Mouse (Mus musculus): ENCODE measurements around the gene Ubr3.
A peak's percentile ranks its signal among the peaks of the same experiment; 100 is the strongest.

Ubr3 gene

DNA sequence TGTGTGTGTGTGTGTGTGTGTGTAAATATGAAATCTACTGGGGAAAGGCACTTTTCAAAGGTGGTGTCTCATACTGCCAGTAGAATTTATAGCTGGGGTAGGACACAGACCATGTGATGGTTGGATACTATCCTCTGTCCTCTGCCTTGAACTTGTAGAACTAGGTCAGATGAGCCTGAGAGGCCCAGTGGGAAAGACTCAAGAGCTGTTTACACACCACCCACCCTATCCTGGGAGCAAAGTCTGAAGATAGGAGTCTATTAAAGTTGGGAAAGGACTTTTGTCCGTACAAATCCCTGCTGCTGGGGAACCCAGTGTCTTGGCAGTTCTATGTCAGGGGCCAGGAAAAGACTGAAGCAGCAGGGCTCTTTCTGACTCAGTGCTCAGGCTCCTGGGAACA lies 138.3 kb downstream of the Ubr3 start:
- DNase-seq: no peak

DNA sequence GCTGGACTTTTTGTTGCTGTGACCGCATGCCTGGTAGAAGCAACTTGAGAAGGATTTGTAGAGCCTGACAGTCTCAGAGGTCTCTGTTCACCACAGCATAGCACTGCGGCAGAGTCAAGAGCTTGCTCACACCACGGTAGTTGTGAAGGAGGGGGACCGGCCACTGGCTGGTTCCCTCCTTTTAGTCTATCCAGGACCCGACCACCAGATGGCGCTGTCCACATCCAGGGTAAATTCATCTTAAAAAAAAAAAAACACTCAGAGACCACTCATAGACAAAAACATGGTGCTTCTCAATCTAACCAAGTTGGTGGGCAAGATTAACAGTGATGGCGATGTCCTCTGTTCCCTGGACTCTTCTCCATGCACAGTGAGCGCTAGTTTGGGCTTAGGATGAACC lies 140.2 kb downstream of the Ubr3 start:
- DNase-seq: no peak

DNA sequence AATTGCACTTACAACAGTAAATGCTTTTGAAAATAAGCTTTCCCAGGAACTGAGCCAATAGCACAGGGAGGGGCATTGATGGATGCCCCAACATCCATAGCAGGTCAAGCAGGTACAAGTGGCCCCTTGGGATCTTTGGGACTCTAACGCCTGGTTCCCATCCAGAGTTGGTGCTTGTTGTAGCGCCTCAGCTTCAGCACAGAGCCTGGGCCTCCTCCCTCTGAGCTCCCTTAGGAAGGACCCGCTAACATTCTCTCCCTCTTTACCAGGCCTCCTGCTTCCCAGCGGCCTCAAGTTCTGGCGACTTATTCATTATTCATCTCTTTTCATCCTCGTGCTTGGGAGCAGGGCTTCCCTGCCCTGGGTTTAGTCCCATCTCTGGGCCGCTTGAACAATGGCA lies 141.7 kb downstream of the Ubr3 start, which contains the start of gene Myo3b:
Gene Myo3b, plus strand, starts transcription at position 375 of the 400 bp plus-strand sequence.
- no peak for DNase-seq

DNA sequence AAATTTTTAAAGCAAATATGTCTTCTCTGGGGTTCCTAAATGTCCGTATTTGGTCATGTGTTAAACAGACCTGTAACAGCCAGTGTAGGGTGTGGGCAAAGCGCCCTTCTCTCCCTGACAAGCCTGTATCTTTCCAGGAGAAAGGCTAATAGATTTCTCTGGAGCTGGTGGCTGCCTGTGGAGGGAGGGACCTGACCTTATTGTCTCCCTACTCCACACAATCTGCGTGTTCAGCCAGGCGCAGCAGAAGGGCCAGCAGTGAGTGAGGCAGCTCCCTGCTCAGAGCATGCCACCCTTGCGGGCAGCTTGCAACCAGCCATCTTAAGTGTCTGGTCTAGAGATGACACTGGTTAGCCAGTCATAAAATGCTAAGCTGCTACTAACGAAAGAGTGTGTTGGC lies 147.4 kb downstream of the Ubr3 start:
- no peak for DNase-seq

DNA sequence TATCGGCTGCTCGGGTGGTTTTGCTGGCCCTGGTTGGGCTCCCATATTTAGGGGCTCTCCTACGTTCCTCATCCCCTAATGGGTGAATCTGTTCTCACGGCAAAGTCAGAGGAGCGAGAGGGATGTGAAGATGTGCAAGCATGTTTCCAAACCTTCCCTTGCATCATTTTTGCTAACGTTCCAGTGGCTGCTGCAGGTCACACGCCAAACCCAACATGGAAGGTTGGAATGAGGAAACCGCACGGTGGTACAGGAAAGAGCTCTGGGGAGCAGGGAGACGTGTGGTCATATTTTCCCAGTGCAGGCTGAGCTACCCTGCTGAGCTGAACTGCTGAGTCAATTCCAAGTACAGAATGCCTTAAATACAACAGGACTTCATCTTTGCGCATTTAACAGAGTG lies 150.8 kb downstream of the Ubr3 start:
- DNase-seq: no peak

DNA sequence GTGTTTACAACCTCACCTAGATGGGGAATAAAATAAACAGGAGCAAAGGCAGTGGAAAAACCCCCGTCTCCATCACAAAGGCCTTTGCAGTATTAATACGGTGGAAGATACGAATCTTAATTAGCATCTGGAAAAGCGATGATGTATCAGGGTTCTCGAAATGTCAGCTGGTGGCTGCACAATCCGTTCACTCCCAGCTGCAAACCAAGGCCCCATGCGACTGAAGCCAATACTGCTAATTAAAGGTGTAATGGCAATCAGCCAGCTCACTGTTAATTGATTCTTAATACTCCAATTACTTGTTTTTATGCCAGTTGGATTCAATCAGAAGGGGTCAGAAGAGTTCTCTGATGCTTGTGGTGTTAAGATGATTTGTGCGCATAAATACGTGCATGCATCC lies 156.8 kb downstream of the Ubr3 start:
- DNase-seq: no peak

DNA sequence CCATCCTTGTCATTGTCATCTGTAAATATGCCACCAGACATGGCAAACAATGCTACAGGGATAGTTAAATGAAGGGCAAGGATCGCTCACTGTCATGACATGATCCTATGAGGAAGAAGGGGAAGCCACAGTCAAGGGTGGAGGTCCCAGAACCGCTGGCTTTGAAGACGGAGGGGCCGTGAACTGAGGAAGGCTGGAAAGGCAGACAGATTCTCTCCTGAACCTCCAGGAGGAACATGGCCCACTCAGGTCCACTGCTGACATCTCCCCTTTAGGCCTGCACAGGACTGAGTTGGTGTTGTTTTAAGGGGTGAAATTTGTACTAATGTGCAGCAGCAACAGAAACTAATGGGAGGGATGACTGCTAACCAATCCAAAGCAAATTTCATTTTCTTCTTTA lies 161.2 kb downstream of the Ubr3 start:
- DNase-seq: no peak

DNA sequence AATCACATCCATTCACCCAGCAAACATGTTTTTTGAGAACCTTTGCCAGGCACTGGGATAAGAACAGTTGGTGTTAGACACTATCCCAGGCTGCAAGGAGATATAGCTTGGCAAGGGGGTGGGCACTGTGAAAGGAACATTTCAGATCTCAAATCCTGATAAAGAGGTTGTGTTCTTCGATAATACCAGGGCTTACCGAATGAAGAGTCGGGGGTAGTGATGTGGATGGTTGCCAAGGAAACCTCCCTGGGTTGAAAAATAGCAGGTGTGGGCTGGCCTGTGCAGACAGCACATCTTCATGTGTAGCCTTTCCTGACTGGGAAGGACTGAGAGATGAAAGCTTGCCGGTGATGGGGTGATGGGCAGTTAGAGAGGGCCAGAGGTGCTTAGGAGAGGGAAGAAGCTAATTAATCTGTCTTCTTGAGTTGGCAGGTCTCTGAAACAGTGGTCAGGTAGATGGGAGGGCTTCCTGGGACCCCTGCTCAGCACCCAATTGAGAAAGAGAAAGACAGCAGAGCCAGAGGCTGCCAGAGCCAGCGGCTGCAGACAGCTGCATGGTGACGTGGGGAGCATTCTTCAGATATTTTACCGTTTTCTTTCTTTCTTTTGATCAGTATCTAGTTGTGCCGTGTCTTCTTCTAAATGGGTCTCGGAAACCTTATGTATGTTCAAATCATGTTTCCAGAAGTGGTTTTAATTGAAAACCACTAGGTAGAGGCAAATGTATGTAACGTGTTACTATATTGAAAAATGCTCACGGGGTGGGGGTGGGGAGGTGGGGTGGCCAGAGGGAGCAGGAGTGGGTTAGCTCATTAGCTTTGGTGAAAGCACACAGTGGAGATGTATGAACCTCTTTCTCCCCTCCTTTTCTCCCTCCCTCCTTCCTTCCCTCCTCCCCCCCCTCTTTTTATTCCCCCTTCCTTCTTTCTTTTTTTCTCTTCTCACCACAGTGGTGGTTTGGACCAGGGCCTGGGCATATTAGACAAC lies 163.6 kb downstream of the Ubr3 start:
- no peak for DNase-seq

DNA sequence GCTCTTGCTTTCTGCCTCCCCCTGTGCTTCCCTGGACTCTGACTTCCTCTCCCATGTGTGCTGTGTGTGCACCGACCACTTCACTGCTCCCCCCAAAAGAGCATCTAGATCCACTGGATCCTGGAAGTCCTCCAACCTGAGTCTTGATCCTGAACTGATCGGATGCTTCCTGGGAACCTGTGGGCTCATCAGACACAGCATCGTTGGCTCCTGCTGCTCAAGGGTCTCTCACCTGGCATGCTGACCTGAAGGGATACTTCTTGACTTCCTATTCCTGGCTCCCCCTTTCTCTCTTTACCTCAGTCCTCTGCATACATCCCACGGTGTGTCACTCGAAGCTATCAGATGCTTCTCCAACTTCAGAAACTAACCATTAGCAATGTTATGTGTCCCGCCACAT lies 168.1 kb downstream of the Ubr3 start:
- no peak for DNase-seq

DNA sequence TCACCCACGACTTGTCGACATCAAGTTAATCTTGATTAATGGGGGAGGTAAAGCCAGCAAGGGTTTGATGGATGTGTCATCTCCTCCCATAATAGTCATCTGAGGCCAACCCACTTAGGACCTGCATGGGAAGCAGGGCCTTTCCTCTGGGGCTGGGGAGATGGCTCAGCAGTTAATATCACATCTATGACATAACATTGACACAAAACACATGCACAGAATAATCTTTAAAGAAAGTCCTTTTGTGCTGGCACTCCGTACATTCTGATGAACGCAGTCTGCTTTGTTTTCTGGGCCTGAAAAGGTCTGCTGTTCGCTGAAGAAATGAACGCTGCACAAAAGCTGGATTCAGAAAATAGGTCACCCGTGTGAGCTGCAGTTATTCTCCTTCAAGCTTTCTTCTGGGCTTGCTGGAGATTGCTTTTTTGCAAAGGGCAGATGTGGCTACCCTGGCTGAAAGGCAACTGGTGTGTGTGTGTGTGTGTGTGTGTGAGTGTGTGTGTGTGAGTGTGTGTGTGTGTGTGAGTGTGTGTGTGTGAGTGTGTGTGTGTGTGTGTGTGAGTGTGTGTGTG lies 168.8 kb downstream of the Ubr3 start:
- DNase-seq: no peak

DNA sequence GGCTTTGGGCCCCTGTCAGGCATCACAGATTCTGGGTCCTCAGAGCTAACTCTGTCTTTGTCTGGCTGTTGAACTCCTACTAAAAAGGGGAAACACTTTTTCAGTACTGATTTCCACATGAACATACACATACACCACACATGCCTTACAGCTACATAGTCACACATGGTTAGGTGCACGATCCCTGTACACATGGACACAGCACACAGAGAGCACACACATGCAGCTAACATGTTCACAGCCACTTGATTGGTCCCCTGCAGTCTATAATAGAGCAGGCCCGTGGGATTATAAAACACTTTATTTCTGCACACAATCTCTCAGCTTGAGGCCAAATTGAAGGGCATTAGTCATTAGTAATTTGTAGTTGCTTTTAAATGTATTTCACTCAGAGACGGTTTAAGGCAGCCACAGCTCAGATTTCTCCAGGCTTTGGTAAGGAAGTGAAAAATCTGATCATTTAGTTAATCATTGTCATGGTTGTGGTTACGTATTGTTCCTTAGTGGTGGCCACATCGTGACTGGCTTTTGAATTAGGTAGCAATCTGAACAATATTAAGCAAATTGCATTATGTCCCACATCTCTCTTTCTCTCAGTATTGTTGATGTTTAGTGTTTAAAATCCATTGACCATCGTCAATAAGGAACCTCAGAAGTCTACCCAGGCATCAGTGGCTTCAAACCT lies 169.4 kb downstream of the Ubr3 start:
- DNase-seq: peak; percentile 40

DNA sequence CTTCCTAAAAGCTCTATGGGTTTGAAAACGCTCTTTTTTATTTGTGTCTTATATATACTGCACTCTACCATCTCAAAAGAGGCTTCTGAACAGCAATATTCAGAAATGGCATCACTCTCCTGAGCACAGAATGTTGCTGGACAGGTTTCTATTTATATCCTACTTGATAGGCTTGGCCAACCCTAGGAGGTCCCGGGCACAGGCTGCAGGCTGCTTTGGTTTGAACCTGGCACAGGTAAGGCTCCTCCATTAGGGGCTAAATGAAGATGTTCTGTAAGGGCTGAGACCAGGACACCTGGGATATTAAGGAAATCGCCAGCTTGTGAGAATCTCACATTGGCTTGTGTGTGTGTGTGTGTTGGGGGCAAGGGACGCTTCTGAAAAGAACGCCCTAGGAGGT lies 172.8 kb downstream of the Ubr3 start:
- DNase-seq: peak; percentile 74
